Mouse (Mus musculus) cerebral cortex, adult 2 months (tissue): ENCODE results near the gene Ajm1.

Experiments used
- WGBS: fragments of 180-500 bp; shearing (Covaris S2); methylation state at CpG from one replicate; pipeline ENCODE4 v1.1.7; 2018; 5-methylcytosine and 5-hydroxymethylcytosine counted together

Ajm1 gene

GRCm38 (mm10) chr2:25583571-25583970 lies 2.0 kb upstream of the Ajm1 start:
- WGBS: 50% methylated on average over 4 of the region's 4 CpGs

- WGBS: 58% methylated on average over 6 of the region's 6 CpGs
These were observed 1.5 kb upstream of the Ajm1 start for GRCm38 (mm10) chr2:25583120-25583481.

GRCm38 (mm10) chr2:25582466-25583119 lies 1.0 kb upstream of the Ajm1 start:
- 35% methylated on average over 12 of the region's 12 CpGs for WGBS

- 4% methylated on average over 6 of the region's 6 CpGs for WGBS
These were observed 344 bp upstream of the Ajm1 start for GRCm38 (mm10) chr2:25581901-25582301.

GRCm38 (mm10) chr2:25580621-25581101 lies 896 bp downstream of the Ajm1 start:
- 17% methylated on average over 6 of the region's 6 CpGs for WGBS

GRCm38 (mm10) chr2:25579737-25580460 lies 1.7 kb downstream of the Ajm1 start:
- 27% methylated on average over 27 of the region's 27 CpGs for WGBS

- WGBS: 42% methylated on average over 77 of the region's 77 CpGs
These were observed 2.5 kb downstream of the Ajm1 start for GRCm38 (mm10) chr2:25578796-25579736.

- 41% methylated on average over 75 of the region's 75 CpGs for WGBS
These were observed 3.4 kb downstream of the Ajm1 start for GRCm38 (mm10) chr2:25577951-25578795.

GRCm38 (mm10) chr2:25576965-25577891 lies 4.3 kb downstream of the Ajm1 start:
- WGBS: 26% methylated on average over 92 of the region's 92 CpGs

- WGBS: 54% methylated on average over 16 of the region's 16 CpGs
These were observed 5.3 kb downstream of the Ajm1 start for GRCm38 (mm10) chr2:25576028-25576850.

- 5% methylated on average over 21 of the region's 21 CpGs for WGBS
These were observed 6.0 kb downstream of the Ajm1 start for GRCm38 (mm10) chr2:25575432-25576027.

GRCm38 (mm10) chr2:25574579-25575431 lies 6.8 kb downstream of the Ajm1 start, which contains the start of the genes Mamdc4 and Phpt1:
TSS of gene Mamdc4 (minus strand) at chr2:25574845.
TSS of gene Phpt1 (minus strand) at chr2:25575224.
- under 1% methylated on average over 43 of the region's 45 CpGs for WGBS

GRCm38 (mm10) chr2:25574136-25574535 lies 7.4 kb downstream of the Ajm1 start:
- 8% methylated on average over 11 of the region's 11 CpGs for WGBS

GRCm38 (mm10) chr2:25573068-25573467 lies 8.5 kb downstream of the Ajm1 start:
- WGBS: 90% methylated on average over 2 of the region's 2 CpGs

GRCm38 (mm10) chr2:25571221-25571620 lies 10.3 kb downstream of the Ajm1 start:
- WGBS: 93% methylated on average over 4 of the region's 4 CpGs

GRCm38 (mm10) chr2:25569323-25569722 lies 12.2 kb downstream of the Ajm1 start:
- WGBS: 99% methylated on average over 3 of the region's 3 CpGs

GRCm38 (mm10) chr2:25568473-25569019 lies 13.0 kb downstream of the Ajm1 start:
- WGBS: 97% methylated on average over 6 of the region's 6 CpGs
